Mouse (Mus musculus): ENCODE data around the gene 4930404N11Rik.
A peak's percentile ranks its signal among the peaks of the same experiment; 100 is the strongest.

4930404N11Rik gene

DNA sequence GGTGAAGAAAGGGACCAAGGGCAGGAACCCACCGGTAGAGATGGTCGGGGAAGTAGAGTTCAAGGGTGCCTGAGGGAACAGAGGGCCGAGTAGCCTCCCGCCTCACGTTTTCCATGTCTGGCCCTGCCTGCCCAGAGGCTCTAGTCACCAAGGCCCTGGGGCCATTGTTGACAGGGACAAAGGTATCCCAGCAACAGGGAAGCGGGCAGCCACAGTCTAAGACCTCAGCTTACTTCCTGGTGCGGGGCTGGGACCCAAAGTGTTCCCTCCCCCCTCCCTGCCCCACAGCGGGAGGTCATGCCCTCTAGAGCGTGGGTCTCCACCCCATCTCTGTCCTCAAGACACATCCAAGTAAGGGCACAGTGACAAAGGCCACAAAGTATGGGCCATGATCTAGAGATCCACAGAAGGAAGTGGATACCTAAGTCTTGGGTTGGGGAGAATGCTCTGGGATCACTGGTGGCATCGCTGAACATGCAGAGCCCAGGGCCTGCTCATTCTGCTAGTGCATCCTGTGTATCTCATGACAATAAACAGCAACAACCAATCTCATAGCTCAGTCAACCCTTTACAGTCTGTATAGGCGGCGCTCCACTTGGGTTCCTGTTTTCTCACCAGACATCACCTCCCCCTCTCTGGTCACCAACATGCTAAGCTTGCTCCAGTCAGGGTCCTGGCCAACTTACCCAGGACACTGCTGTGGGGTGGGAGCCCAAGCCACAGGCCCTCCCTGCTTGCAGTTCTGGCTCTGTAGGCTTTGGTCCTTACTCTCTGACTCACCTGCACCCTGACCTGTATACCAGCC is at the start of gene 4930404N11Rik:
Gene 4930404N11Rik (minus strand): TSS at position 145 of the 805 bp plus-strand sequence.
- no peak for DNase-seq (ENCODE audit: low spot score in 2 of 2)

DNA sequence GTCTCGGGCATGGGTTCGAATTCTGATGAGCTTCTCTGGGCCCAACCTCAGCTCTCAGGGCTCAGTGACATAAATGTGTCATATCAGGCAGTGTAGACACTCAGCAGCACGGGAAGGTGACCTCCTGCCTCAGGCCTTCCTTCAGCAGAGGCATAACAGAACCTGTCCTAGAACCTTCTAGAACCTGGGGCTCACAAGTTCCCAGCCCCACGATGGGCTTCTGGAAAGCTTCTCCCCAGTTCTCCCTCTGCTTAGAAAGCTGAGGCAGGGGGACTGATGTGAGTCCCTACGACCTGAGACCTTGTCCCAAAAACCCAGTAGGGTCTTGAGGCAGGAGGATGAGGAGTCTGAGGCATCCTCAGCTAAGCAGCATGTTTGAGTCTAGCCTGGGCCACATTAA is 49.5 kb upstream of the 4930404N11Rik start:
- no peak for DNase-seq (ENCODE audit: low spot score in 2 of 2)

DNA sequence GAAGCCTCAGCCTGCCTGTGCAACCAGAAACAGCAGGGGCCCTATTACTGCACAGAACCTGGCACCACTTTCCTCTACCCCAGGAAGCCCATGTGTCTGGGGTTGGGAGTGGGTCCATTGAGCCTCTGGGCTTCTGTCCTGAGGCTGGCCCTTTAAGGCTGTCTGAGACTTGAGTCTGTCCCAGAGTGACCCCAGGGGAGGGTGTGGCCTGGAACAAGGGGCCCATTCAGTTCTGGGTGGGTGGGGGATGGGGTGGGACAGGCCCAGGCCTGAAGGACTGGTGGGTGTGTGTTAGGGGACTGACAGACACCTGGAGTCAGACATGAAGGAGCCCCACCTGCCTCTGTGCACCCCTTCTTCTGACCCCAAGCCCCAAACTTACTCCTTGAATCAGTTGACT is 49.1 kb upstream of the 4930404N11Rik start:
- DNase-seq (ENCODE audit: low spot score in 2 of 2) = no peak

DNA sequence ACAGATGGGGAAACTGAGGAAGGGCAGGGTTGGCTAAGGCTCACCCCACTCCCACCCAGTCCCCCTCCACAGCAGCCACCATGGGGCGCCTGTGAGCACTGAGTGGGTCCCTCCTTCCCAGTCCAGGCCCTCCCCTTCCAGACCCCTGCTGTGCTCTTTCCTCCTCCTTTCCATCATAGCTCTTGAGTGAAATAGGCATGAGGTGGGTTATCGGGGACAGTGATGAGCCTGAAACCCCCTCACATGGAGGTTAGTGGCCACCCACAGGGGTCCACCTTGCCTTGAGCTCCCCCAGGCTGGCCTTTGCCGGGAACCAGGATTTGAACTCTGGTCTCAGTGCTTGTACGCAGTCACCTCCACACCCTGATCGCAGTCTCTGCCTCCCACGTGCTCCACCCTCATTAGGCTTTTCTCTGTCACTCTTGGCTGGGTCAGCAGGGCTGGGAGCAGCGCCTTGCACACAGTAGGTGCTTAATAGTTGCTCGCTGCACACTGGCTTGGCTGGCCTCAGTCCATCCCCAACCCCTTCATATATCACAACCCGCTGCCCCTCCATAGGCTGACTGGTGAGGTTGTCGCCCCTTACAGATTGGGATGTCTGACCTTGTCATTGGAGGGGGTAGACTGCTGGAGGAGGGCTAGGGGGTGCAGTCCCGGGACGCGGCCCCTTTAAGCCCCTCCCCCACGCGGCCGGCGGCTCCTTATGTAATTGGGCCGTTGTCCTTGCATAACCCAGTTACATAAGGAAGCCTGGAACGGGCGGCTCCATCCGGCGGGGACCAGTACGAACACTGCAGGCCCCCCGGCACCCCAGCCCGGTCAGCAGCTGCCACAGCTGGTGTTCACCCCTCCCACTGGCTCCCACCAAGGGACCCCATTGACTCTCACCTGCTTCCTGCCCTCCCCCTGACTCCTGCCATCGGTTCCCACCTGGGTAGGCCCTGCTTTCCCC is 48.0 kb upstream of the 4930404N11Rik start:
- DNase-seq (ENCODE audit: low spot score in 2 of 2) = peak; percentile 83 to 89

DNA sequence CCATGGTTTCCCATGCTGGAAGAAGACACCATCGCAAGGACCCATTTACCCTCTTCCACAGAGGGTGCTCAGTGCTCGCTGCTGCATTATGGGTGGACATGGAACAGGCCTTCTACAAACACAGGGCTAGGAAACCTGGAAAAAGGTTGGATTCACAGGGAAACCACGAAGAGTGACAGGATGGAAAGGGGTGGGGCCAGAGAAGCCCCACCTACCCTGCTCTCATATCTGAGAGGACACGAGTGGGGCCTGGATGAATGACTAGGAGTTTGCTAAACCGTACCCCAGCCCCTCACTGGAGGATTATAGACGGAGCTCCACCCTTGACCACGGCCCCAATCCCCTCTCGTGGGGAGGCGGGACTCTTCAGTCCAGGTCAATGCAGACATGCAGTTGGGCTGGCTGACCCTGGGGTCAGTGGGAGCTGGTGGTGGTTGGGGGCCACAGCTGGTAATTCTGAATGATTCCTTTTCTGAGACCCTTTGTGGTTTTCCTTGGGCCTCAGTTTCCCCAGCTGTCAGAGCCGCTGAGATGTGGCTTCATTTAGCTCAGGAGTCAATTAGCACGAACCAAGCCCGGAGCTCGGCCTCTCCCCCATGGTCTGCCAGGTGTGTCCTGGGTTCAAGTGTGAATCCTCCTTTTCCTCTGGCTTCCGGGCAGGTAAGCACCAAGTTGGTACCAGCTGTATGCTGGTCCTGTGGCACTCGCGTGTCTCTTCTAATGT is 47.1 kb upstream of the 4930404N11Rik start:
- DNase-seq (ENCODE audit: low spot score in 2 of 2) = no peak

DNA sequence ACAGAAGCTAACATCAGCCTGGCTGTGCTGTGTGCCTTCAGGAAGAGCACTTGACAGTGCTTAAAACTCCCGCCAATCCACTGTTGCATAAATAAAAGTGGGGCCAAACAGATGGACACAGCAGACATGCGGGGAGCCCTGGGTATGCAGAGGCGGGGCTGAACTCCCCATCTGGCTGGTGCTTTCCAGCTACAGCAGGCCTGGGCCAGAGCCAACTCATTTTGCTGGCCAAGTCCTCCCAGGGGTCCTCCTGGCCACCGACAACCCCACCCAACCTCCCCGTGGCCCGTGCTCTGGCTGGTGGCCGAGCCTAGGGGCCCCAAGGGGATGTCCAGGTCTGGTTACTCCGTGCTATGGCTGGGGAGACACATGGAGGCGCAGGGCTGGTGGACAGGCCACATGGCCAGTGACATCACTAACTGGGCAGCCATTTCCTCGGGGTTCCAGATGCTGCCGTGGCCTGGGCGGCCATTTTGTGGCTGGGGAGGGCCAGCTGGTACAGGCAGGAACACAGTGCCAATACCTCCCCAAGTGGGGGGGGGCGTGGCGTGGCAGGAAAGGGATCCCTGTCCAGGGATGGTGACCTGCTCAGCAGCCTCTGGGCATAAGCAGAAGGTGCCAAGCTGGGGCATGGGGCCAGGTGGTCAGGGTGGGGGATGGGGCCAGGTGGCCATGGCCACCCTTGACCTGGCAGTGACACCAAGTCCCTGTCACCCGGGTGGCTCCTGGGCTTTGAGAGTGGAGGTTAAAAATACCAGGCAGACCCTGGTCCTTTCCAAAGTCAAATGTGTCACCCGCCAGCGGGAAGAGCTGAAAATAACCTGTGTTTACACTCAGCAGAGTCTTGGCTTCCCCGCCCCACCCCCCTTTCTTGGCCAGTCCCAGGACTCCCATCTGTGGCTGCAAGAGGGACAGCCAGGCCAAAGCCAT is 46.1 kb upstream of the 4930404N11Rik start:
- DNase-seq (ENCODE audit: low spot score in 2 of 2) = peak; percentile 80 to 82

DNA sequence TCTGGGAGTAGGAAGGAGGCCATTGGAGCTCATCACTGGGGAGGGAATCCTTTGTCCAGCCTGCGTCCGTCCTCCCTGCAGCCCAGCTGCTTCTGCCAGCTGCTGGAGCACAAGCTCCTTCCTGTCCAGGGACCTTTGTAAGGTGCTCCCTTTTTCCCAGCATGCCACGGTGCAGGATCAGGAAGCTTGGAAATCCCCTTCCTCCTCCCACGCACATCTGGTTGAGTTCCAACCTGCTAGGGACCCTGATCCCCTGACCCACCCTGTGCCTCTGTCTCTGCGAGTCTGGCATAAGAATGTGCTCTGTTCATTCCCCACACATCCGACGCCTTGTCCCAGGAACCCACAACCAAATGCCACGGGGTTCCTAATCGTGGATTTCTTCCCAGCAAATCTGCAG is 45.4 kb upstream of the 4930404N11Rik start:
- no peak for DNase-seq (ENCODE audit: low spot score in 2 of 2)

DNA sequence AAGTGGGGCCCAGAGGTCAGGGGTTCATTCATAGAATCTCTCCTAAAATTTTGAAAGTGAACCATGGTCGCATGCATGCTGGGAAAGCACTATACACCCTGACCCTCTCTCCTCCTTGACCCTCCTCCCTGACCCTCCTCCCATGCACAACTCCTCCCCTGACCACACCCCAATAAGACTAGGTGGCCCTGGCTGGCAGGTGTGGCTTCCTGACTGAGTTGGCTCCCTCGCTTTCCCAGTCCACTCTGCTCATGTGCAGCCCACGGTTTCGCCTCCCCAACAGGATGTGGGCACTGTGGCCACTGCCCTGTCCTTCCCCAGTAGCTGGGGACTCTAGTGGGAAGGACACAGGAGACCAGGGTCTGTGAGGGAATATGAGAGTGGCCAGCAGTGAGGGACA is 44.7 kb upstream of the 4930404N11Rik start:
- no peak for DNase-seq (ENCODE audit: low spot score in 2 of 2)

DNA sequence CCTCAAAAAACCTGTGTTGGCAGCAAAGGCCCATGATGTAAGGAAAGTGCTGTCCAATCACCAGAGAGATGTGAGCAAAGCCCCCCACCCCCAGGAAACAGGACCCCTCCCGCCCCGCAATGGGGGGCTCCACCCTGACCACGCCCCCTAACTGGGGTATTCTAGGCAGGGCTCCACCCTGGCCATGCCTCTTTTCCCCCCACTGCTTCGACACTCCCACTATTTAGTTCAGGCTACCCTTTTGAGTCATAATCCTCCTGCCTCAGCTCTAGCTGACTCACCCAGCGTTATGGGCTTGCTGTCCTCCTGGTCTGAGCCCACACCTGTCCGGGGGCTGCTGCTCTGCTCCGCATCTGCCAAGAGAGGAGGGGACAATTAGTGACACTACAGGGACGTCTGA is 43.7 kb upstream of the 4930404N11Rik start:
- no peak for DNase-seq (ENCODE audit: low spot score in 2 of 2)

DNA sequence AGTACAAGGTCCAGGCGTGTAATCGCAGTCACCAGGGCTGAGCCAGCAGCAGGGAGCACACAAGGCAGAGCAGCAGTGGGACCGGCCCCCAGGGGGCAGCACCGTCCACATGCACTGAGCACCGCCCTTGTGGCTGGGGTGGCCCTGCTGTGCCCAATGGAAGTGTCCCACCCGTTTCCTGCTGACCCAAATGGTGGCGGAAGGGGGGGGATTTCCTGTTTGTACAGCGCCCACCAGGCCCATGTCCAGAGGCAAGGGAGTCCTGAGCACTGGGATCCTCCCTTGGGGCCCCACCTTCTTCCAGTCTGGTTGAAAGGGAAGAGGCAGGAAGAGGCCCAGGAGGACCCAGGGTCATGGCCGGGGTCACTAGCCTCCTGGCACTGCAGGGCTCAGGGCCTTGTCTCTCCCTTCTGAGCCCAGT is 43.3 kb upstream of the 4930404N11Rik start:
- DNase-seq (ENCODE audit: low spot score in 2 of 2) = peak; percentile 68 to 78

DNA sequence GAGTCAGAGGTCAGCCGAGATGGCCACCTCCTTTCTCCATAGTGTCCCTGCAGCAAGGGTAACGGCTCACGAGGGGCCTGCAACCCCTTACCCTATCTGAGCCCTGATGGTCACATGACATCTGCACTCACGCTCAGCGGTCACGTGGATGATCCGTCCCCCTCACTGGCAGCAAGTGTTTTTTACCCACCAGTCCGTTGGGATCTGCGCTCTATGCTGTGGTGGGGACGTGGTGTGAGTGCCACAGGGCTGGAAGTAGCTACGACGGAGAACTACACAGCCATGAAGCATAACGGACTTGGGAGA is 42.8 kb upstream of the 4930404N11Rik start:
- no peak for DNase-seq (ENCODE audit: low spot score in 2 of 2)

DNA sequence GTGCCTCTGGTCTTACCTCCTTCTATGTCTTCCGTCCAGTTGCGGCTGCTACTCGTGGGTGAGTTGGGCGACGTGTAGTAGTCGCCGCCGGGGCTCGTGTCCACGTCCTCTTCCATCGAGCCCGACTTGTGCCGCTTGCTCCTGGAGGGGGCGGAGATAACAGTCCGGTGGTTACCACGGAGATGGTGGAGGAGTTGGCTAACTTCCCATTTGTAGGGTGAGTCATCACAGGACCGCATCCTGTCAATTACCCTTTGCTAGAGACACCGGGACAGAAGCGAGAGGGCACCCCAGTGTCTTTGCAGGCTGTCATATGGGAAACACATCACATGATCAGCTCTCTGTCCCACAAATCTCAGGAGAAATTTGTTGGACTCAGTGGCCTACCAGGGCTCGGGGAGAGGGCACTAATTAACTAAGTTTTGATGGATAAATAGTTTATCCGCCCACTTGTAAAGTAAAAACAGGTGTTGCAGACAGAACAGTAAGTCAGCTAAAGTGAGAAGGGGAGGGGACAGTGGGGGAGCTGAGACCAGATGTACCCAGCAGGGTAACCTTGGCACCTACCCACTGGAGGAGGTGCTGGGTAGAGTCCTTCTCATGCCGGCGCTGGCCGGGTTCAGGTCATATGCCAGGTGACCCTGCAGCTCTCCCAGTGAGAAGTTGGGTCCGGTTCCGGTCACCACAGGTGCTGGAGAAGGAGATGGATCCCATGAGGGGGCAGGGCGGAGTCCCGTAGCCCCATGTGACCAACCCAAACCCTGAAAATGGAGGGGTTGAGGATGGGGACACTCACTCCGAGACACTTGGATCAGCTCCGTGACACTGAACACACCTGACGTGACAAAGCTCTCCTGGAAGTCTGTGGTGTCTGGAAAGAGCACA is 42.2 kb upstream of the 4930404N11Rik start:
- peak in 1 of 2 experiments; percentile 64 for DNase-seq (ENCODE audit: low spot score in 2 of 2)

DNA sequence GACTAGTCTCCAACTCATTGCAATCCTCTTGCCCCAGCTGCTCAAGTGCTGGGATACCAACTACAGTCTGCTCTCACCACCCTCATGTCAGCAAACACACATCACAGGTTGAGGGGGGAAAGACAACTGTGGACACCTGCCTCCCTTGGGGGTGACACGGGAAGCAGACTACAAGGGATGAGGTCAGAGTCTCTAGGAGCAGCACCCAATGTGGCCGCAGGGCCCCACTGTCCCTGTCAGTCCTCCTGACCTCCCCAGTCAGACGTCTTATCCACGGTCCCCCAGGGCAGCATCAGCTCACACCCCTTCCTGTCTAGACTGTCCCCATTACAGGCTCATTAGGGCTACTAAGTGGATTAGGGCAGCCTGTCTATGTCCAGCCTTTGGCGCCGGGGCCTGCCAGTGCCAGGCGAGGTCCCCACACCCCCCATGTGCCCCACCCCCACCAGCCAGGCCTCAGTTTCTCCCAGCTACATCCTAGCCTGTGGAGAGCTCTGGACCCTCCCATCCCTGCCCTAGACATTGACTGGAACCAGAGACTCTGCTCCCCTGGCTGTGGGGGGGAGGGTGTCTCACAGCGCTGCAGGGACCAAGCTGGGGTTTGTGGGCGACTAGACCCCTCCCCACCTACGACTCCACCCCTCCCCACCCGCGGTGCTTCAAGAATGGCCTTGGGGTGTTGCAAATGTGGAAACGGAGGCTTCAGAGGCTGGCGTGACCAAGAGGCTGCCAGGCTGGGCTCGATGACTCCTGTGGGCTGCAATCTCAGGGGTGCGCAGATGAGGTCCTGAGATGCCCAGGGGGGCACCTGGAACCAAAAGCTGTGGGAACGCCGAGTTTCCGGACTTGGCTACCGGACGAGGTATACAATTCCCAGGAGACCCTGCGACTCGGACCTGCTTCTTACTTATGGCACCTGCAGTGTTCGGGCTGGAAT is 41.2 kb upstream of the 4930404N11Rik start:
- no peak for DNase-seq (ENCODE audit: low spot score in 2 of 2)

DNA sequence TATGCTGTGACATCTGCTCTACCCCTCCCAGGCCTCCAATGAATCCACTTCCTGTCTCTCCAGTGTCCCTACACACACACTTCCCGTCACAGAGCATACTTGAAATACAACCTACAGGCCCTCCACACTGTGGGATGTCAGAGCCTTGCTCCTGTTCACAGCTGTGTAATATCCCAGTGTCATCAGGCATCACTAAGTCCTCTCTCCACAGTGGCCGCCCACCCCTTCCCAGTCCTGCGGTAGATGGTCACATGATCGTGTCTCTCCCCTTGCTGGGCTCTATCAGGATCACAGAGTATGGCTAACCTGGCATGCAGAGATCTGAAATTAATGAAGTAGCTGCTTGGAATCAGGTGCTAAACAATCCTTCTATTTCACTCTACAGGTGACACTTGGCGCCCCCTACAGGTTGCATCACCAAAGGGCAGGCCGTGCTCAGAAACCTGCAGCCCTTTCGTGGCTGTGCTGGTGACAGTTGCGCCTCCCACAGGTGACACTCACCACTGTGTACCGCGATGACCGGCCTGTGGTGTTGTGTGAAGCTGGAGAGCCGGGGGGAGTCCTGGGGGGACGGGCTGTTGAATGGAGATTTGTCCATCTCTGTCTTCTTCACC is 40.1 kb upstream of the 4930404N11Rik start:
- DNase-seq (ENCODE audit: low spot score in 2 of 2) = no peak

DNA sequence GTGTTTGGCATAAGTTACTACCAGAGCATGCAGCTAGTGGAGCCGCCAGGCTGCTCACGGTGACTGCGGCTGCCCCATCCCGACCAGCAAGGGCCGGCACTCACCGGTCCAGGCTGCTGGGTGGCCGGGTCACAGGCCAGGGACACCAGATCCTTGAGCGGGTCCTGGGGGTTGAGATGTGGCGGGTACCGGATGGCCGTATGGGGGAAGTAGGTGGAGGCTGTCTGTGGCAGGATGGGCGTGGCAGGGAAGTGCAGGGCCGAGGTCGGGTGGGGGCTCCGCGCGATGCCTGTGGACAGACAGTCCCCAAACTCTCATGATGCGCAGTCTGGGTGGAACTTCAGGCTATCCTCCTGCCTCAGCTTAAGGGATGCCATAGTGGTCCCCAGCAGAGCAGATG is 39.1 kb upstream of the 4930404N11Rik start:
- no peak for DNase-seq (ENCODE audit: low spot score in 2 of 2)

DNA sequence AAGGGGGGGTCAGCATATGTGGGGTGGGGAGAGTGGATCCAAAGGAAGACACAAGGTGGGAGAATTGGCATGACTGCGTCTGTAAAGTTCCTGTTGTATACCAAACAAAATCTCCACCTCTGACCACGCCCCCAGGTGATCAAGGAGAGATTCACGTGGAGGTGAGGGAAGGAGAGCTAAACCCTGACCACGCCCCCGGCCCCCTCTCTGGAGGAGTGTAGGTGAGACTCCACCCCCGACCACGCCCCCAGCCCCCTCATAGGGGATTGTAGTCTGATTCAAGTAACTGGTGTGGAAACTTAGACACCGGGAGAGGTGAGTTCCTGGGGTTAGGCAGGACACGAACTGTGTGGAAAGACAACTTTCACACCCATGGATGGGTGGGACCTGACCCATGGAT is 38.5 kb upstream of the 4930404N11Rik start:
- DNase-seq (ENCODE audit: low spot score in 2 of 2) = no peak

DNA sequence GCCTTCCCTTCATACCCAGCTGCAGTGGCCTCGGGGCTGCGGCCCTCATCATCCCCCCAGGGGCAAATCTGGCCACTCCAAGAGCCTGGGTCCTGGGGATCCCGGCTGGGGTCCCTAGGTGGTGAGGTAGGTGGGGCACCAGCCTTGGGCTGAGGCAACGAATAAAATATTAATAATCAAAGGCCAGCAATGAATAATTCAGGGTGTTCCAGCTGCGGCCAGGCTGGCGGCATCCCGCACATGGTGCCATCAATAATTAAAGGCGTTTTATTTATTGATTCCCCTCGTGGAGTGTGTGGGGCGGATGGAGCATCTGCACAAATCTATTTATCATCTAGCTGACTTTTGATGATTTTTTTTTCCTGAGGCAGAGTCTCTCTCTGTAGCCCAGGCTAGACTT is 37.9 kb upstream of the 4930404N11Rik start:
- DNase-seq (ENCODE audit: low spot score in 2 of 2) = no peak

DNA sequence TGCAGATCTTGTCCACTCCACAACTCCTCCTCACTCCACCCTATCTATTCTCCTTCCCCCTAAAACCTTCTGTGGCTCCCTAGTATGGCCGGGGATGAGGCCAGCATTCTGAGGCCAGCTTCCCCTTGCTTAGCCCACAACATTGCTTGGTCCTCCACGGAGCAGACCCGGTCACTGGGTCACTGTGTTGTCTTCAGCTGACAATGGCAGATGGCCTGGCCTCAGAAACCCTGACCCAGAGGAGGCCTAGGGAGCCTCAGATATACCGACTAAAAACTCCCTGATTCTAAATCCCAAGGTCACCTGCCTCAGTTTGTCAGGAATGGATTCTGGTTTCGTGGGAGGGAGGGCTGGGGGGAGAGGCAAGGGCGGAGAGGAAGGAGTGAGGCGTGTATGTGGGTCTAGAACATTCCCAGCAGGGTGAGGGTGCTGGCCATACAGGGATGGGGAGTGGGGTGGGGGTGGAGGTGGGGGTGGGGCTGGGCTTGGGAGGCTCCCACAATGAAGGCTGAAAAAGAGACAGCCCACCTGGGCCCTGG is 36.7 kb upstream of the 4930404N11Rik start:
- DNase-seq (ENCODE audit: low spot score in 2 of 2) = no peak
